ENCODE assay signal across 8 mouse cellular contexts in the genomic region with DNA sequence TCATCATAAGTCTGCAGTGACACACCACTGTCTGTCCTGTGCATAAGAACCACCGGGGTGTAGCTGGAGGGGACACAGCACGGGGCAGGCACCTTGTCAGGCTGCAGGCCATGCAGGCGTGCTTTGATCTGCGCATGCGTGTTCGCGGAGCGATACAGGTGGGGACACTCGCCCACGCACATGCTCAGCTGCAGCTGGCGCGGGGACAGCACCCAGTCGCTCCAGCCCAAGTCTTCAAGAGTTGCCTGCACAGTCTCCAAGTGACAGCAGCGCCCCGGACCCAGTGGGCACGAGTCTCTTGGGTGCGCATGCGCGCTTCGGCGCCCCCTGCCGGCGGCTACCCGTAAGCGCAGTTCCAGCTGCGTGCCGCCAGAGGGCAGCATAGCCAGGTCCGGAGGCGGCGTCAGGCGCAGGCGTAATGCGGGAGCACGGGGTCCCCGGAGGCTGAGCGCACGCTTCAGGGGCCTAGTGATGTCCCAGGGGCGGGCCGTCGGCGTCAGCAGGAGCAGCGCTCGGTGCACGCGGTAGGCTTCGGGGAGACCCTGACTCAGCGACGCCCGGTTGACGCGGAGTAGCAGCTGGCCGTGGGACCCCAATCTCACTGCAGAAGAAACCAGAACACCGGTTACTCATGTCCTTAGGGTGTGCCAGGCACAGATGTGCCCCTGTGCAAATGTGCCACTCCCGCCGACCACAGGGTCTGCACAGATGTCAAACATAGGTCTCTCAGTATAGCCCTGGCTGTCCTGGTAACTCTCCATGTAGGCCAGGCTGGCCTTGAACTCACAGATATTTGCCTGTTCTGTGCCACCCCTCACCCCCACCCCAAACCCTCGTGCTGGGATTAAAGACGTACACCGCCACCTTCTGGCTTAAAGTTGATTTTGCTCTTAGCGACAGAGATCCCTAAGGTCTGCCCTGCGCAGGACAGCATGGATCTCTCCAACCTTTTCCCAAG. TPM values are rescaled to one million over a fixed set of nuclear protein-coding genes. Genes with fewer than 3 reads are reported as not detected.
DNase-seq lines count a peak whose midpoint lies in the region; ATAC-seq lines count a peak whose summit lies in the region.

No protein-coding gene starts in this region.

- peak; percentile 95 for ATAC-seq in forebrain, embryonic 11.5 days (replicated peaks; ENCODE audit: low FRiP score)
- peak; percentile 84 for ATAC-seq in heart, embryonic 16.5 days (replicated peaks; ENCODE audit: extremely low read depth, insufficient read depth, low FRiP score)
- ATAC-seq in liver, embryonic 15.5 days (ENCODE audit: insufficient read depth): peak; percentile 70
- ATAC-seq in neural tube, embryonic 11.5 days (ENCODE audit: insufficient read depth, low FRiP score, low TSS enrichment): peak; percentile 89
- peak; percentile 89 for ATAC-seq in stomach, embryonic 16.5 days (ENCODE audit: insufficient read depth, low FRiP score)

- H3K4me3 ChIP-seq in forebrain, embryonic 11.5 days (ENCODE audit: low read depth, low read length): peak overlapping the region; percentile 36
- H3K4me3 ChIP-seq in heart, embryonic 16.5 days (ENCODE audit: low read length): peak overlapping the region; percentile 50
- H3K4me3 ChIP-seq in liver, embryonic 15.5 days (replicated peaks): peak overlapping the region; percentile 73
- H3K4me3 ChIP-seq in neural tube, embryonic 11.5 days (ENCODE audit: low read depth, low read length): peak overlapping the region; percentile 36
- H3K4me3 ChIP-seq in stomach, embryonic 16.5 days (replicated peaks; ENCODE audit: low read length): peak overlapping the region; percentile 49

- H3K4me1 ChIP-seq in forebrain, embryonic 11.5 days (replicated peaks; ENCODE audit: control insufficient read depth, insufficient read depth, low read length): peaks cover 10% of the 10 kb centered on the region
- peaks cover 28% of the 10 kb centered on the region for H3K4me1 ChIP-seq in heart, embryonic 16.5 days (ENCODE audit: control insufficient read depth, insufficient read depth, low read length)
- H3K4me1 ChIP-seq in liver, embryonic 15.5 days (replicated peaks): peaks cover 56% of the 10 kb centered on the region
- H3K4me1 ChIP-seq in neural tube, embryonic 11.5 days (ENCODE audit: control insufficient read depth, insufficient read depth, low read length): peaks cover 10% of the 10 kb centered on the region; the same call in 1 of the 2 replicates
- peaks cover 31% of the 10 kb centered on the region for H3K4me1 ChIP-seq in stomach, embryonic 16.5 days (ENCODE audit: control insufficient read depth, insufficient read depth, low read length)

- H3K27me3 ChIP-seq in forebrain, embryonic 11.5 days (ENCODE audit: control insufficient read depth, insufficient read depth, low read length): peaks cover 12% of the 10 kb centered on the region
- H3K27me3 ChIP-seq in heart, embryonic 16.5 days (ENCODE audit: control insufficient read depth, insufficient read depth, low read length): no peaks in the 10 kb centered on the region; the same call in 1 of the 2 replicates
- peaks cover 18% of the 10 kb centered on the region for H3K27me3 ChIP-seq in liver, embryonic 15.5 days
- peaks cover 11% of the 10 kb centered on the region for H3K27me3 ChIP-seq in neural tube, embryonic 11.5 days (ENCODE audit: control insufficient read depth, insufficient read depth, low read length)
- no peaks in the 10 kb centered on the region for H3K27me3 ChIP-seq in stomach, embryonic 16.5 days (ENCODE audit: control insufficient read depth, insufficient read depth, low read length)

- H3K36me3 ChIP-seq in forebrain, embryonic 11.5 days (ENCODE audit: control insufficient read depth, insufficient read depth, low read length): no peaks in the 10 kb centered on the region
- no peaks in the 10 kb centered on the region for H3K36me3 ChIP-seq in heart, embryonic 16.5 days (ENCODE audit: control insufficient read depth, insufficient read depth)
- H3K36me3 ChIP-seq in liver, embryonic 15.5 days (replicated peaks): no peaks in the 10 kb centered on the region
- no peaks in the 10 kb centered on the region for H3K36me3 ChIP-seq in neural tube, embryonic 11.5 days (ENCODE audit: control insufficient read depth, insufficient read depth, low read length)
- H3K36me3 ChIP-seq in stomach, embryonic 16.5 days (ENCODE audit: control insufficient read depth, insufficient read depth, low read length): no peaks in the 10 kb centered on the region

- H3K9me3 ChIP-seq in forebrain, embryonic 11.5 days (ENCODE audit: control insufficient read depth, low read length): no peaks in the 10 kb centered on the region
- H3K9me3 ChIP-seq in heart, embryonic 16.5 days (replicated peaks; ENCODE audit: control insufficient read depth, low read length): no peaks in the 10 kb centered on the region
- H3K9me3 ChIP-seq in liver, embryonic 15.5 days (replicated peaks): 0 out of 2 replicates have a peak, but pooled peaks cover 3% of the 10 kb centered on the region
- H3K9me3 ChIP-seq in neural tube, embryonic 11.5 days (ENCODE audit: control insufficient read depth, low read length): no peaks in the 10 kb centered on the region
- no peaks in the 10 kb centered on the region for H3K9me3 ChIP-seq in stomach, embryonic 16.5 days (replicated peaks; ENCODE audit: control insufficient read depth, low read length)

- peak overlapping the region; percentile 51 for H3K9ac ChIP-seq in forebrain, embryonic 11.5 days (ENCODE audit: low read length)
- peak overlapping the region; percentile 62 for H3K9ac ChIP-seq in heart, embryonic 16.5 days (ENCODE audit: low read length)
- peak overlapping the region; percentile 73 for H3K9ac ChIP-seq in liver, embryonic 15.5 days
- peak overlapping the region; percentile 58 for H3K9ac ChIP-seq in neural tube, embryonic 11.5 days (ENCODE audit: low read length)
- peak overlapping the region; percentile 71 for H3K9ac ChIP-seq in stomach, embryonic 16.5 days (ENCODE audit: low read length)

- WGBS in forebrain, embryonic 11.5 days: 2% methylated on average over 59 of the region's 60 CpGs
- WGBS in heart, embryonic 16.5 days: 1% methylated on average over 60 of the region's 60 CpGs
- WGBS in liver, embryonic 15.5 days (ENCODE audit: insufficient replicate concordance): under 1% methylated on average over 60 of the region's 60 CpGs
- WGBS in neural tube, embryonic 11.5 days: 1% methylated on average over 60 of the region's 60 CpGs
- 1% methylated on average over 60 of the region's 60 CpGs for WGBS in stomach, embryonic 16.5 days

- H3K4me2 ChIP-seq in forebrain, embryonic 11.5 days (ENCODE audit: low read depth, low read length, severe bottlenecking): peak overlapping the region; percentile 58
- H3K4me2 ChIP-seq in heart, embryonic 16.5 days (ENCODE audit: low read depth, low read length): peak overlapping the region; percentile 62
- H3K4me2 ChIP-seq in liver, embryonic 15.5 days: peak overlapping the region; percentile 94
- H3K4me2 ChIP-seq in neural tube, embryonic 11.5 days (ENCODE audit: low read depth): peak overlapping the region; percentile 57
- H3K4me2 ChIP-seq in stomach, embryonic 16.5 days (ENCODE audit: low read depth, low read length): peak overlapping the region; percentile 73

- peak; percentile 92 to 93 for DNase-seq in CD8-positive naive resting alpha-beta T cell, adult 2 months (ENCODE audit: low read depth in 2 of 2, low spot score in 2 of 2)
- DNase-seq in c-Kit-positive CD71-positive TER-119-negative erythroid progenitor cells, embryonic 14.5 days (ENCODE audit: low read depth): peak; percentile 73
- peak; percentile 97 for DNase-seq in forebrain, embryonic 11.5 days (ENCODE audit: low spot score)
- peak; percentile 73 to 86 for DNase-seq in kidney, postnatal 36 days
- peak; percentile 95 for DNase-seq in neural tube, embryonic 11.5 days (ENCODE audit: low spot score)

- no peak overlapping the region for H3K27ac ChIP-seq in forebrain, embryonic 11.5 days (ENCODE audit: low read depth, low read length)
- peak overlapping the region; percentile 72 for H3K27ac ChIP-seq in heart, embryonic 16.5 days (ENCODE audit: low read length)
- peak overlapping the region; percentile 80 for H3K27ac ChIP-seq in liver, embryonic 15.5 days (replicated peaks)
- no peak overlapping the region for H3K27ac ChIP-seq in neural tube, embryonic 11.5 days (ENCODE audit: low read depth, low read length)
- H3K27ac ChIP-seq in stomach, embryonic 16.5 days (ENCODE audit: low read length): peak overlapping the region; percentile 44; the same call in 1 of the 2 replicates

RNA-seq across cellular contexts. Expression of a gene that starts 2.4 kb away (rescaled TPM):
- not detected in 2 replicates for polyA plus RNA-seq in forebrain, embryonic 11.5 days (2014; fragmentation: Nextera tagmentation; extraction: Ambion mirVana)
- 1.2 and 1.6 TPM in 2 replicates for polyA plus RNA-seq in heart, embryonic 16.5 days (2015; fragmentation: Nextera tagmentation; extraction: Ambion mirVana)
- polyA plus RNA-seq in liver, embryonic 15.5 days (2015; fragmentation: Nextera tagmentation; extraction: Ambion mirVana): 3.4 and 4.3 TPM in 2 replicates
- 0.28 TPM in 1 of 2 replicates, not detected in the other for polyA plus RNA-seq in neural tube, embryonic 11.5 days (2014; fragmentation: Nextera tagmentation; extraction: Ambion mirVana)
- polyA plus RNA-seq in stomach, embryonic 16.5 days (2015; fragmentation: Nextera tagmentation; extraction: Ambion mirVana): 0.57 and 0.60 TPM in 2 replicates

RNA-seq across cellular contexts. Expression of a gene that starts 13.9 kb away (rescaled TPM):
- polyA plus RNA-seq in forebrain, embryonic 11.5 days (2014; fragmentation: Nextera tagmentation; extraction: Ambion mirVana): 1.2 and 1.4 TPM in 2 replicates
- polyA plus RNA-seq in heart, embryonic 16.5 days (2015; fragmentation: Nextera tagmentation; extraction: Ambion mirVana): 1.8 and 2.3 TPM in 2 replicates
- polyA plus RNA-seq in liver, embryonic 15.5 days (2015; fragmentation: Nextera tagmentation; extraction: Ambion mirVana): 7.2 and 7.4 TPM in 2 replicates
- 0.85 and 1.2 TPM in 2 replicates for polyA plus RNA-seq in neural tube, embryonic 11.5 days (2014; fragmentation: Nextera tagmentation; extraction: Ambion mirVana)
- 2.9 and 3.0 TPM in 2 replicates for polyA plus RNA-seq in stomach, embryonic 16.5 days (2015; fragmentation: Nextera tagmentation; extraction: Ambion mirVana)

RNA-seq across cellular contexts. Expression of a gene that starts 21.2 kb away (rescaled TPM):
- polyA plus RNA-seq in forebrain, embryonic 11.5 days (2014; fragmentation: Nextera tagmentation; extraction: Ambion mirVana): 113 and 127 TPM in 2 replicates
- 68.4 and 69.5 TPM in 2 replicates for polyA plus RNA-seq in heart, embryonic 16.5 days (2015; fragmentation: Nextera tagmentation; extraction: Ambion mirVana)
- polyA plus RNA-seq in liver, embryonic 15.5 days (2015; fragmentation: Nextera tagmentation; extraction: Ambion mirVana): 37.8 and 47.7 TPM in 2 replicates
- polyA plus RNA-seq in neural tube, embryonic 11.5 days (2014; fragmentation: Nextera tagmentation; extraction: Ambion mirVana): 125 and 137 TPM in 2 replicates
- polyA plus RNA-seq in stomach, embryonic 16.5 days (2015; fragmentation: Nextera tagmentation; extraction: Ambion mirVana): 65.2 and 68.3 TPM in 2 replicates

RNA-seq across cellular contexts. Expression of a gene that starts 30.3 kb away (rescaled TPM):
- polyA plus RNA-seq in forebrain, embryonic 11.5 days (2014; fragmentation: Nextera tagmentation; extraction: Ambion mirVana): 70.9 and 73.8 TPM in 2 replicates
- polyA plus RNA-seq in heart, embryonic 16.5 days (2015; fragmentation: Nextera tagmentation; extraction: Ambion mirVana): 35.5 and 36.7 TPM in 2 replicates
- 21.7 and 22.3 TPM in 2 replicates for polyA plus RNA-seq in liver, embryonic 15.5 days (2015; fragmentation: Nextera tagmentation; extraction: Ambion mirVana)
- polyA plus RNA-seq in neural tube, embryonic 11.5 days (2014; fragmentation: Nextera tagmentation; extraction: Ambion mirVana): 246 and 268 TPM in 2 replicates
- polyA plus RNA-seq in stomach, embryonic 16.5 days (2015; fragmentation: Nextera tagmentation; extraction: Ambion mirVana): 47.4 and 57.5 TPM in 2 replicates

RNA-seq across cellular contexts. Expression of a gene that starts 35.7 kb away (rescaled TPM):
- 98.1 and 109 TPM in 2 replicates for polyA plus RNA-seq in forebrain, embryonic 11.5 days (2014; fragmentation: Nextera tagmentation; extraction: Ambion mirVana)
- polyA plus RNA-seq in heart, embryonic 16.5 days (2015; fragmentation: Nextera tagmentation; extraction: Ambion mirVana): 111 and 117 TPM in 2 replicates
- polyA plus RNA-seq in liver, embryonic 15.5 days (2015; fragmentation: Nextera tagmentation; extraction: Ambion mirVana): 43.2 and 44.7 TPM in 2 replicates
- 87.9 and 90.7 TPM in 2 replicates for polyA plus RNA-seq in neural tube, embryonic 11.5 days (2014; fragmentation: Nextera tagmentation; extraction: Ambion mirVana)
- 104 and 111 TPM in 2 replicates for polyA plus RNA-seq in stomach, embryonic 16.5 days (2015; fragmentation: Nextera tagmentation; extraction: Ambion mirVana)

Comparison
In these comparisons a context has a peak if more than half of its experiments do, and no peak if none do; other contexts are left out.
1. H3K27ac ChIP-seq: peak in heart, embryonic 16.5 days (single experiment), liver, embryonic 15.5 days (single experiment) and stomach, embryonic 16.5 days (single experiment); none in forebrain, embryonic 11.5 days (single experiment) and neural tube, embryonic 11.5 days (single experiment).
2. Peak in every context shown above with its lines, with median percentiles within 50 percentile points of each other: DNase-seq, ATAC-seq, H3K4me2 ChIP-seq, H3K4me3 ChIP-seq and H3K9ac ChIP-seq.